Mouse (Mus musculus) forebrain, embryonic 10.5 days (tissue): ENCODE measurements at regions not wholly inside any gene's neighbourhood (a gene's known extent, or its start where the extent isn't known, plus 50 kb on each side); places are given as distances from the start of the nearest gene placed in this dataset.

Source experiments
- DNase-seq: peaks from one replicate; pipeline ENCODE4 v3.0.0-alpha.2; 2017; ENCODE audit warnings: low spot score; ENCODE audit errors: extremely low spot score
- H3K27ac ChIP-seq: fragments of 300-500 bp; sonication (generic); 2 replicates; pipeline ENCODE4 v1.5.1; 2016; ENCODE audit warnings: mild to moderate bottlenecking
- H3K27me3 ChIP-seq: fragments of 300-500 bp; sonication (generic); 2 replicates; pipeline ENCODE4 v1.6.1; 2016; ENCODE audit warnings: mild to moderate bottlenecking; ENCODE audit not compliant: poor library complexity, severe bottlenecking
- H3K36me3 ChIP-seq: fragments of 300-500 bp; sonication (generic); replicated peaks from 2 replicates; pipeline ENCODE4 v1.6.1; 2016; ENCODE audit warnings: mild to moderate bottlenecking, moderate library complexity
- H3K4me1 ChIP-seq: fragments of 300-500 bp; sonication (generic); 2 replicates; pipeline ENCODE4 v1.6.1; 2016
- H3K4me3 ChIP-seq: fragments of 300-500 bp; sonication (generic); 2 replicates; pipeline ENCODE4 v1.5.1; 2016; ENCODE audit warnings: mild to moderate bottlenecking, moderate library complexity
- H3K9me3 ChIP-seq: fragments of 300-500 bp; sonication (generic); 2 replicates; pipeline ENCODE4 v1.6.1; 2016; ENCODE audit warnings: mild to moderate bottlenecking, moderate library complexity
- WGBS: fragments of 180-500 bp; shearing (Covaris S2); methylation state at CpG from one replicate; pipeline ENCODE4 v1.1.7; 2016; 5-methylcytosine and 5-hydroxymethylcytosine counted together

- Histone ChIP-seq H3K36me3 (no peaks in the 10 kb centered on the region), H3K27ac (no peak overlapping the region), H3K4me1 (no peaks in the 10 kb centered on the region), H3K9me3 (no peaks in the 10 kb centered on the region), H3K4me3 (no peak overlapping the region), H3K27me3 (no peaks in the 10 kb centered on the region)
- 80% methylated on average over 7 of the region's 7 CpGs for WGBS
- no peak for DNase-seq
Observed at GRCm38 (mm10) chr4:127535630-127536029, 177.6 kb upstream of the Gjb5 start.

- no peaks in the 10 kb centered on the region for H3K36me3 ChIP-seq
- no peak overlapping the region for H3K4me3 ChIP-seq
- WGBS = 97% methylated on average over 3 of the region's 3 CpGs
- no peaks in the 10 kb centered on the region for H3K27me3 ChIP-seq
- no peak for DNase-seq
- H3K9me3 ChIP-seq = no peaks in the 10 kb centered on the region
- no peaks in the 10 kb centered on the region for H3K4me1 ChIP-seq
- H3K27ac ChIP-seq = no peak overlapping the region
Observed at GRCm38 (mm10) chr4:127534411-127534810, 176.4 kb upstream of the Gjb5 start.

DNA sequence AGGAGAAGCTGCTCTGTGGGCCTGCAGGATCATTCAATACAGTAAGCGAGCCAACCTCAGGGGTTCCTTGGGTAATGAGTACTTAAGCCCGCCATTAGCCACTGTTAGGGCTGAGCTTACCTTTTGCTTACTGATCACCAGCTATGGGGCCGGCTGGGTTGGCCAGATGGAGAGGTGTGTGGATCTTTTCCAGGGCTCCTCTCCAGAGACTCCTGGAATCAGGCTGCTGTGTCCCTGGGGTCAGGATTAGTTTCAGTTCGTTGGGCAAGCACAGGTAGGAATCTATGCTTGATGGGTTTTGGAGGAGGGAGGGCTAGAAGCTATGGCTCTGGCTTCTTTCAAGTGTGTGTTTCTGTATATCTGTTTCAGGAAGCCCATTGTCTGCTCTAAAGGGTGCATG lies 175.7 kb upstream of the Gjb5 start:
- H3K4me3 ChIP-seq = no peak overlapping the region
- no peaks in the 10 kb centered on the region for H3K27me3 ChIP-seq
- H3K9me3 ChIP-seq = no peaks in the 10 kb centered on the region
- no peaks in the 10 kb centered on the region for H3K4me1 ChIP-seq
- DNase-seq = no peak
- 61% methylated on average over 4 of the region's 4 CpGs for WGBS
- H3K27ac ChIP-seq = no peak overlapping the region
- no peaks in the 10 kb centered on the region for H3K36me3 ChIP-seq

DNA sequence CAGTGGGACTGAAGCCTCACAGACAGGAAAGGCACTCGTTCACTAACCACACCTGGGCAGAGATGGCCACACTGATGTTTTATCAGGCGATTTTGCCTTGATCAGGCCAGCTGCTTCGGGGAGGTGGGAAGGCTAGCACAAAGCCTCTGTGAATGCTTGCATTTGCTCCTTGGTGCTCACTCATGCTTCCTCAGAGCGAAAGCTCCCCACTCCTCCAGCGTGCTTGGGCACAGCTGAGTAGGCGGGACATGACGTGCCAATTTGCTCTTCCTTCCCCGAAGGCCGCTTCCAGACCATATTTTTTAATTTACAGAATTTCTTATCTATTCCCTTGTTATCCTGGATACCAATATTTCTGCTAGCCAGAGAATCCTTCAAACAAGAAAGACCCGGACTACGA lies 172.8 kb upstream of the Gjb5 start:
- Histone ChIP-seq H3K36me3 (no peaks in the 10 kb centered on the region), H3K4me1 (peaks cover 7% of the 10 kb centered on the region), H3K9me3 (no peaks in the 10 kb centered on the region), H3K4me3 (no peak overlapping the region), H3K27ac (no peak overlapping the region), H3K27me3 (no peaks in the 10 kb centered on the region)
- DNase-seq = no peak
- WGBS = 91% methylated on average over 11 of the region's 11 CpGs

DNA sequence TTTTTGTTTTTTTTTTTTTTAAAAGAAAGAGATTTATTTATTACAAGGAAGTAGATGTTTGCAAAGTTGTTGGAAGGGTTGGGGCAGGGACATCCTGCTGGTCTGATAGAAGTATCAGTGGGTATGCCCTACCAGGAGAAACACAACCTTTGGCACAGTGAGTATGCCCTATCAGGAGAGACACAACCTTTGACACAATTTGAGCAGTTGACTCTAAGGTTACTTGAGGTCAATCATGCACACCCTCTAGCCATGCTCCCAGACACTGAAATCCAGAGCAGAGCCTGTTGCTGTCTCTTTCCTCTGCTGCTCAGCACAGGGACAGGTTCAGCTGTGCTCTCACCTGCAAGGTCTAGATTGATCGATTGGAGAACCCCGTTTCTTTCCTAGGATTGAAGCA lies 164.2 kb upstream of the Gjb5 start:
- 88% methylated on average over 2 of the region's 2 CpGs for WGBS
- Histone ChIP-seq H3K27ac (no peak overlapping the region), H3K4me3 (no peak overlapping the region), H3K9me3 (no peaks in the 10 kb centered on the region), H3K36me3 (no peaks in the 10 kb centered on the region), H3K27me3 (no peaks in the 10 kb centered on the region), H3K4me1 (0 out of 2 replicates have a peak, but pooled peaks cover 4% of the 10 kb centered on the region)
- DNase-seq = no peak

DNA sequence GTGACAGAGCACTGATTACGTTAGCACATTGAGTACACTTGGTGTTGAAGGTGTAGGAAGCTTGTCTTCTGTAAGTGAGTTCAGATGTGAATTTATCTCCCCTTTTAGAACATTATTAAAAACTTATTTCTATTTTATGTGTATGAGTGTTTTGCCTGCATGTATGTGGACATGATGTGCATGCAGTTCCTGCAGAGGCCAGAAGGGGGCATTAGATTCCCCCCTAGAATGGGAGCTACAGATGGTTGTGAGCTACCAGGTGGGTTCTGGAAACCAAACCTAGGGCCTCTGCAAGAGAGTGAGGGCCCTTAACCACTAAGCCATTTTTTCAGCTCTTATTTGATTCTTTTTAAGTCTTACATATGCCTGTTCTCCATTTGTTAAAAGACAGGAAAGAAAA lies 160.0 kb upstream of the Gjb5 start:
- no peak overlapping the region for H3K4me3 ChIP-seq
- no peaks in the 10 kb centered on the region for H3K27me3 ChIP-seq
- no peak overlapping the region for H3K27ac ChIP-seq
- DNase-seq = no peak
- H3K4me1 ChIP-seq = no peaks in the 10 kb centered on the region
- H3K36me3 ChIP-seq = no peaks in the 10 kb centered on the region
- WGBS = 95% methylated on average over 1 of the region's 1 CpGs
- no peaks in the 10 kb centered on the region for H3K9me3 ChIP-seq

- no peaks in the 10 kb centered on the region for H3K4me1 ChIP-seq
- WGBS = 92% methylated on average over 7 of the region's 7 CpGs
Observed at GRCm38 (mm10) chr4:127517539-127517938, 159.6 kb upstream of the Gjb5 start.

DNA sequence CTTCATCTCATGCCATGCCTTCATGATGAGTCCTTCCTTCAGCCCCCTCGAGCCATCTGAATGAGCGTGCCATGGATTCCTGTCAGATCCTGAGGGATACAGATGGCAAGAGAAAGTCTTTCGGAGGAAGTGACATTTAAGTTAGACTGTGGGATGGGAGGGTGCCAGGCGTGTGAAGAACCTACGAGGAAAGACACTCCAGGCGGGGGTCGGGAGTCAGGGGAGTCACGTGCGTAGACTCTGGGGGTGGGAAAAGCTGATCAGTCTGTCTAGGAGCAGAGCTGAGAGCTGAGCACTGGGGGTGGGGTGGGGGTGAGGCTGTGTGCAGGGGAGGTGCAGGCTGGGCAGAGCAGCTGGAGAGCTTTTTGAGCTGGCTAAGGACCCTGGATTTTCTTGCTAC lies 152.0 kb upstream of the Gjb5 start:
- WGBS = 85% methylated on average over 9 of the region's 9 CpGs

More at GRCm38 (mm10) chr4:127517539-127517938, 159.6 kb upstream of the Gjb5 start:
- no peak overlapping the region for H3K27ac ChIP-seq
- H3K36me3 ChIP-seq = no peaks in the 10 kb centered on the region
- no peaks in the 10 kb centered on the region for H3K27me3 ChIP-seq
- no peak overlapping the region for H3K4me3 ChIP-seq
- DNase-seq = no peak
- H3K9me3 ChIP-seq = no peaks in the 10 kb centered on the region

GRCm38 (mm10) chr4:127502621-127503020 lies 144.6 kb upstream of the Gjb5 start:
- no peaks in the 10 kb centered on the region for H3K9me3 ChIP-seq

More for the DNA sequence above, 152.0 kb upstream of the Gjb5 start:
- no peaks in the 10 kb centered on the region for H3K9me3 ChIP-seq
- no peaks in the 10 kb centered on the region for H3K27me3 ChIP-seq
- H3K27ac ChIP-seq = no peak overlapping the region
- H3K36me3 ChIP-seq = no peaks in the 10 kb centered on the region
- no peak overlapping the region for H3K4me3 ChIP-seq
- H3K4me1 ChIP-seq = no peaks in the 10 kb centered on the region
- DNase-seq = no peak

GRCm38 (mm10) chr4:127501881-127502280 lies 143.9 kb upstream of the Gjb5 start:
- WGBS = 92% methylated on average over 7 of the region's 7 CpGs
- no peak for DNase-seq
- no peaks in the 10 kb centered on the region for H3K36me3 ChIP-seq
- no peaks in the 10 kb centered on the region for H3K9me3 ChIP-seq
- H3K27ac ChIP-seq = no peak overlapping the region
- H3K27me3 ChIP-seq = no peaks in the 10 kb centered on the region
- no peak overlapping the region for H3K4me3 ChIP-seq
- peaks cover 9% of the 10 kb centered on the region for H3K4me1 ChIP-seq

More at GRCm38 (mm10) chr4:127502621-127503020, 144.6 kb upstream of the Gjb5 start:
- DNase-seq = no peak
- Histone ChIP-seq H3K27me3 (no peaks in the 10 kb centered on the region), H3K27ac (no peak overlapping the region), H3K4me1 (peaks cover 9% of the 10 kb centered on the region), H3K36me3 (no peaks in the 10 kb centered on the region), H3K4me3 (no peak overlapping the region)
- 90% methylated on average over 6 of the region's 6 CpGs for WGBS

GRCm38 (mm10) chr4:127487016-127487780 lies 129.2 kb upstream of the Gjb5 start:
- H3K27ac ChIP-seq = no peak overlapping the region
- no peaks in the 10 kb centered on the region for H3K4me1 ChIP-seq
- no peak for DNase-seq
- WGBS = 41% methylated on average over 10 of the region's 10 CpGs
- H3K4me3 ChIP-seq = no peak overlapping the region
- H3K9me3 ChIP-seq = no peaks in the 10 kb centered on the region
- no peaks in the 10 kb centered on the region for H3K36me3 ChIP-seq
- H3K27me3 ChIP-seq = no peaks in the 10 kb centered on the region

- H3K4me1 ChIP-seq = no peaks in the 10 kb centered on the region
- no peaks in the 10 kb centered on the region for H3K9me3 ChIP-seq
- no peak overlapping the region for H3K27ac ChIP-seq
- H3K4me3 ChIP-seq = no peak overlapping the region
- no peak for DNase-seq
- 86% methylated on average over 5 of the region's 5 CpGs for WGBS
- no peaks in the 10 kb centered on the region for H3K27me3 ChIP-seq
- H3K36me3 ChIP-seq = no peaks in the 10 kb centered on the region
Observed at GRCm38 (mm10) chr4:127485238-127485637, 127.3 kb upstream of the Gjb5 start.

- no peaks in the 10 kb centered on the region for H3K36me3 ChIP-seq
- 68% methylated on average over 4 of the region's 4 CpGs for WGBS
- DNase-seq = no peak
Observed at GRCm38 (mm10) chr4:127482461-127482860, 124.5 kb upstream of the Gjb5 start.

More at GRCm38 (mm10) chr4:127482461-127482860, 124.5 kb upstream of the Gjb5 start:
- Histone ChIP-seq H3K27ac (no peak overlapping the region), H3K9me3 (no peaks in the 10 kb centered on the region), H3K27me3 (no peaks in the 10 kb centered on the region), H3K4me3 (no peak overlapping the region), H3K4me1 (no peaks in the 10 kb centered on the region)
